Mouse (Mus musculus) left cerebral cortex, postnatal 25 days (tissue): ENCODE measurements at regions not wholly inside any gene's neighbourhood (a gene's known extent, or its start where the extent isn't known, plus 50 kb on each side); places are given as distances from the start of the nearest gene placed in this dataset.
"Not testable (repeated sequence)": the region's sequence is repeated elsewhere in the genome, so short reads cannot be mapped to it uniquely, and the experiment has no call there.

Experiments used
- DNase-seq, 2 experiments: peaks; one replicate each; pipeline ENCODE4 v3.0.0; 2022; ENCODE audit warnings: low spot score in 2 of 2, mixed read lengths in 1 of 2
- intact Hi-C: fragments of 180-260 bp; cut with DNase I; formaldehyde crosslinking; loops from one replicate; pipeline ENCODE4 v1.15.1; 2025

DNA sequence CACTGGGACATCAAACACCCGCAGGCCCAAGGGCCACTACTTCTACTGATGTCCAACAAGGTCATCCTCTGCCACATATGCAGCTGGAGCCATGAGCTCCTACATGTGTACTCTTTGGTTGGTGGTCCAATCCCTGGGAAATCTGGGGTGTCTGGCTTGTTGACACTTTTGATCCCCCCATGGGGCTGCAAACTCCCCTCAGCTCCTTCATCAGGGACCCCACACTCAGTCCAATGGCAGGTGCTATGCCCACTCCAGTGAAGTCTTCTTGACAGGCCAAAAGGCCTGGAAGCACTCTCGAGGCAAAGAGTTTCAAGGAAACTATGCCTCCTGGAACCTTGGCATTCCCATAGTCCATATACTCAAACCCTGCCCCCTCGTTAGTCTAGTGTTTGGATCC is 570.8 kb upstream of the Smc2 start:
- intact Hi-C loops, result no loop called here
- no peak for DNase-seq

GRCm38 (mm10) chr4:51868716-51869115 is 570.3 kb upstream of the Smc2 start:
- DNase-seq, intact Hi-C loops: not testable (repeated sequence)

GRCm38 (mm10) chr4:51885460-51885859 is 553.6 kb upstream of the Smc2 start:
- no peak for DNase-seq
- intact Hi-C loops, result no loop called here

DNA sequence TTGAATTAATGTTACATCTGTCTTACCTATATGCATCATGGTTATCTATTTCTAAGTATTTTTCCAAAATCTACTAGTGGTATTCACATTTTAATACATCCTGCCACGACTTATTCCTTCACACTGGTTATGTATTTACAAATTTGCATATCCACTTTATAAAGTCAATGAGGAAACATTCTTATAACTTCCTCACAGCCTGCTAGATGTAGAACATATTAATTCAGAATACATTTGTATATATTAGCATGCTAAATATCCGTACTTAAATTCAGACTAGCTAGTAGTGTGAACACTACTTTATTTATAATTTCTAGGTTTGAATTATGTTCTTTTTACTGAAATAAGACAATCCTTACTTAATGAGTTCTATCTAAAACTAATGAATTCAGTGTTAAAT is 549.8 kb upstream of the Smc2 start:
- intact Hi-C loops, result no loop called here

GRCm38 (mm10) chr4:51928245-51928644 is 510.8 kb upstream of the Smc2 start:
- intact Hi-C loops, result no loop called here
- DNase-seq, result no peak

More for the DNA sequence above, 549.8 kb upstream of the Smc2 start:
- no peak for DNase-seq

- DNase-seq, result peak; percentile 2 to 10
Observed at GRCm38 (mm10) chr4:51969751-51970150, 469.3 kb upstream of the Smc2 start.

GRCm38 (mm10) chr4:51978962-51979361 is 460.1 kb upstream of the Smc2 start:
- DNase-seq, result peak; percentile 33 to 52

More at GRCm38 (mm10) chr4:51969751-51970150, 469.3 kb upstream of the Smc2 start:
- intact Hi-C loops, result no loop called here

GRCm38 (mm10) chr4:51992482-51992881 is 446.6 kb upstream of the Smc2 start:
- DNase-seq, result peak in 1 of 2 experiments; percentile 4
- intact Hi-C loops, result no loop called here

More at GRCm38 (mm10) chr4:51978962-51979361, 460.1 kb upstream of the Smc2 start:
- intact Hi-C loops, result no loop called here

DNA sequence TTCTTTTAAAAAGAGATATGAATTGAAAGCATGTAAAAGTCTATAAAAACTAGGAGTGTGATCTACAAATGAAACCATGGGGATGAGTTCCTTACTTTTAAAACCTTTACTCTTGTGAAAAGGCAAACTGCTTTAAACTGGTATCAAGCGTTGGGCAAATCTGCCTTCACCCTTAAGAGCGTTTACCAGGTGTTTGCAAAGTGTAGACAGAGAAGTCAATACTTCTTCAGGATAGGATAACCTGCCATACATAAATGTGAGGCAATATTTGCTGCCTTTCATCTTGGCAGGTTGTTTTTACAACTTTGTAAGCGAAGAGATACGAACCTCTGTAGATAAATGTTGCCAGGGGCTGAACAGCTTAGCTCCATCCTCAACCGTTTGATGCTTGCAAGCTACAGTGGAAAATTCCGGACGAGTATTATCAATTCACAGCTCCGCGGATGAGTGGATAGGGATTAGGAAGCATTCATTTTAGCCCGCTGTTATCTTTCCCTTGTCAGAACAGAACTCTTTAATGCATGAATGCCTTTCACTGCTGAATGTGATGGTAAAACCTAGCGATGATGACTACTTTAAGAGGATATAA is 402.2 kb upstream of the Smc2 start:
- DNase-seq, result no peak
- intact Hi-C loops, result no loop called here

GRCm38 (mm10) chr4:52043404-52043803 is 395.6 kb upstream of the Smc2 start:
- DNase-seq, result no peak

GRCm38 (mm10) chr4:52050948-52051347 is 388.1 kb upstream of the Smc2 start:
- DNase-seq, result no peak
- intact Hi-C loops, result no loop called here

More at GRCm38 (mm10) chr4:52043404-52043803, 395.6 kb upstream of the Smc2 start:
- intact Hi-C loops, result no loop called here

GRCm38 (mm10) chr4:52056031-52056430 is 383.0 kb upstream of the Smc2 start:
- intact Hi-C loops, result no loop called here
- DNase-seq, result no peak

- intact Hi-C loops, result no loop called here
- no peak for DNase-seq
Observed at GRCm38 (mm10) chr4:52060031-52060430, 379.0 kb upstream of the Smc2 start.

DNA sequence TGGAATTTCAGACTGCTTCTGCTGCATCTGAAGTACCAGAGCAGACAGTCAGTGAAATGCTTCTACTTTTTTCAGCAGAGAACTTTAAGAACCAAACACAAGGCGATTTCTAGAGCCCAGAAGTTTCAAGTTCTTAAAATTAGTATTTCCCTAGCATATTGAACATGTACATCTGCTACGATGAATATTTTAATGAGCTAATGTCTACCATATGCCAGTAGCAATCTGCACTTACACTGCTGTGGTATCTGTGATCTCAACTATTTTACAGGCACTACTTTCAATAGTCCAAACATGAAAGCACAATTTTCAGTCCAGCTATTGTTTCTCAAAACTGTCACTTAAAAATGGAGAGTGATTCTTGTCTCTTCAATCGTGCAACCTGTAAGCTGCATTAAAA is 339.9 kb upstream of the Smc2 start:
- peak in 1 of 2 experiments; percentile 6 for DNase-seq
- intact Hi-C loops, result no loop called here

DNA sequence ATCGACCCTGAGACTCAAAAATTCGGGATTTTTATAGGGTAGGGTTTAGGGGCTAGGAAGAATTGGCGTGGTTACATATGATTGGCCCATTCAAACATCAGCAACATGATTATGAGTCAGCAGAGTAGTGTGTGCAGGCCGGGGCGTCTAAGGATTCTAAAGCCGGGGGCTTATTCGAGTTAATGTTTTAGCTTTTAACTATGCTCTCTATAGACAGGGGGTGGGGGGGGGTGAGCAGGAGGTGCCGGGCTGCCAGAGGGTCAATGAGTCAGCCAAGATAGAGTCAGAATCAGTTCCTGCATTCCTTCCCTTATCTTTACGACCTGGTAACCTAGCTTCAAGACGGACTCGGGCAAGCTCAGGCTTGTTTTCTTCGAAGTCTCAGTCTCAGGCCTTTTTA is 333.2 kb upstream of the Smc2 start:
- no peak for DNase-seq
- intact Hi-C loops, result no loop called here

DNA sequence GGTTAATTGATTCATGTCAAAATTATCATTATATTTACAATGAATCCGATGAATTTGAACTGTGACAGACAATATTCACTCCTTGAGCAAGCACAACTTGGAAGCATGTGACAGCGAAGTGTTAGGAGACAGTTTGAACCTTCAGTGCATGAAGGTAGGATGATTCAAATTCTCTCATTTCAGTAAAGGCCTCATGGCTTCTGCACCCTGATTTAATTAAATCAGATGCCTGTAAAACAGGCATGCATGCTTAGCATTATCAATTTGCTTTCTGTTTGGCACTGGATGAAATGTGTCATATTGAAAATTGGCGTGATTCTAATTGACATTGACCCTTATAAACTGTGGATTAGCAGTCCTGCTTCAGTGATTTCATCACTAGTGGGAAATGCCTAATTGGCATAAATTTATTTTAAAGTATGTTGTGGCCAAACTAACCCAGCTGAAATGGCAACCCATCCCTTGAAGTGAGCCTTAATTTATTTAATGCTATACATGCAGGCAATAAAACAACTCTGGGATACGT is 321.2 kb upstream of the Smc2 start:
- intact Hi-C loops, result no loop called here
- no peak for DNase-seq

DNA sequence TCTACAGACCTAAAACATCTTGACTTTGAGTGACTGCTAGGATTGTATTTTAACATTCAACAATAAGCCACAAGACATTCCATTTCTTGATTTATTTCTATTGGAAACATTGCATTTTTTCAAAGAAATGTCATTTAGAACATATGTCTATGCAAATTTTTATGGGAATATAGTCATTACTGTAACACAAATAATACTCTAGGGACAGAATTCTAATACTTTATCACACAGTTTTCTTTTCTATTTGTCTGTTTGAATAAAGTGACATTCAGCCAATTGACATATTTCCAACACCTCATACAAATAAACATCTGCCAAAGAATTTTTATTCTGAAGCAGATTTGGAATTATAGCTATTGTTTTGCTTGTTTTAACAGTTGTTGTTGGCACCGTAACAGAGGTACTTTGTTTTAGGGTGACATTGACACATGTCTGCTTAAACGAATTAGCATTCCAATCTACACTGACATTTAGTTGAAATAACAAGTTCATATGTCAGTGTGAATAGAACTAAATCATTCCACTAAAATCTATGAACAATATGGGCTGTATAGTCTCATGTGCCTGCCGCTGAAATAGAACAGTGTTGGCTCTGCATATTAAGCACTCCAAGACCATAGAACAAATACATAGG is 320.5 kb upstream of the Smc2 start:
- intact Hi-C loops, result no loop called here
- no peak for DNase-seq

DNA sequence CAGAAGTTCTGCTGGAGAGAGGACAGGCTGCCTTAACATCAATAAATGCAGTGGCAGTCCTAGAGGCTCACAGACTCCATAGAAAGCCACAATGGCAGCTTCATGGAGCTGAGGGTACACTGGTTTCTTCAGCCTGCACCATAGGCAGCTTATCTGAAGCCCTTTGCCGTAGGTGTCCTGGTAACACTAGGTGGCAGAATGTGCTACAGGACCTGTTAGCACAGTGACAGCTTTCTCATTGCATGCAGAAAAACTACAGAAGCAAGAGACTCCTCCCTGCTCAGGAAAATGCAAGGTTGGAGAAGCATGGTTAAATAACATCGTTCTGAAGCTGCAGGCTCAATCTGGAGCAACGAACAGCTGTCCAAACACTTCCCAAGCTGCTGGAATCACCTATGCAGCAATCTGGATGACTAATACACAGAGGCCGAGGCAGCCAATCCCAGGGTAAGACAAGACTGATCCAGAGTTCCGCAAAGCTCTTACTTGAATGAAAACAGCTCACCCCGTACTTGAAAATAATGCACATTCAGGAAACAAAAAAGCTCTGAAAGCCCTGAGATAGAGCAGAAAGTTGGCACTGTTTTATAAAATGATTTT is 286.4 kb upstream of the Smc2 start:
- peak; percentile 9 to 59 for DNase-seq
- intact Hi-C loops, result loop anchor here (1.0 to 5.0 kb wide), 2 partner anchors 149 to 575 kb away; no protein-coding TSS in a partner anchor

DNA sequence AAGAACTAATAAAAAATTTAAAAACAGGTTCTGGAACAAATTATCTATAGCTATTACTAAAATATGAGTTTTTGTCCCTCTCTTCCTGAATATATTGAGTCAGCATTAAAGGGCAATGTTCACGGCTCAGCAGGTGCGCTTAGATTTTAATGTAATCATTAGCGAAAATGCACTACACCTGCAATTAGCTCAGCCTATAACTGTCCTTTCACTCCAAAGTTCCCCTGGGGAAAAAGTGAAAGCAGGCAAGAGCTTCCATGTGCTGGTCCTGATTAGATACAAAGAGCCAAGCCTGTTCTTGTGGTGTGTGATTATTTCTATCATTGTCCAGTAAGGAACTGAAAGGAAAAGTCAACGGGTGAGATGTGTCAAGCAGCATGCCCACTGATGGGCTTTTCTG is 262.8 kb upstream of the Smc2 start:
- no peak for DNase-seq
- intact Hi-C loops, result no loop called here

DNA sequence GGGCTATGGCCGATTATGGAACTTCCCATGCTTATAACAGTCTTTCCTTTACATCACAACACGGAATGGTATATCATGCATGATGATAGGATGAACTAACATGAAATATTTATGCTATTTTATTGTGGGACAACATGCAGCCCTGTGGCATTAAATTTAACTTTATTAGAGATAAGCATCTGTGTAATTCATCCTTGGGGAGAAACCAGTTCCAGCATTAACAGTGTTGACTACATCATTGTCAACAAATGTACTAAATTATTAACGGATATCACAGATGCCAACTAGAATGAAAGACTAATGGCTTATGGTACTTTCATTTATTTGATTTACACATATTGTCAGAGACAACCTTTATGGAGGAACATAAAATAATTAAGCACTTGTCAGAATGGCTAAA is 241.3 kb upstream of the Smc2 start:
- intact Hi-C loops, result no loop called here
- DNase-seq, result no peak

GRCm38 (mm10) chr4:52210601-52211000 is 228.4 kb upstream of the Smc2 start:
- intact Hi-C loops, result no loop called here
- DNase-seq, result no peak
